ENCODE assay signal across 9 mouse cellular contexts in the genomic region with DNA sequence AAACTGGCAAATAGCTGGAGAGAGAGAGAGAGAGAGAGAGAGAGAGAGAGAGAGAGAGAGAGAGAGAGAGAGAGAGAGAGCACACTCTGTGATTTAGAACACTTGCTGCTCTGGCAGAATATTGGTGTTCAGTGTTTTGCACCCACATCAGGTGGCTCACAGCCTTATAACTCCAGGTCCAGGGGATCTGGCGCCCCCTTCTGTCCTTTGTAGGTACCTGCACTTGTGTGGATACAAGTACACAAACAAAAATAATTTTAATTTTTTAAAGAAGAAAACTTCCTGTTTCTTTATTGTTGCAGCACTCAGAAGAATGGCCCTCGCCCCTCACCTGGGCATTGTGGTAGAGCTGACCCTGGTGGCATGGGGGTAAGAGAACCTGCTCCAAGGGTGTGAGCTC. TPM values are rescaled to one million over a fixed set of nuclear protein-coding genes. Genes with fewer than 3 reads are reported as not detected.
A peak's percentile ranks its signal among the peaks of the same experiment; 100 is the strongest.
DNase-seq lines count a peak whose midpoint lies in the region; ATAC-seq lines count a peak whose summit lies in the region.
"Had no signal": no experiment of that assay in that cellular context is flagged by ENCODE, and none has a peak within 500 bp of the region (broad histone marks: within the 10 kb centered on the region; RNA-seq: fewer than 3 reads in every experiment).

No protein-coding gene starts in this region.

- DNase-seq in gastrocnemius, postnatal 14 days = peak; percentile 23
- DNase-seq in gastrocnemius, postnatal 4 days (ENCODE audit: low spot score in 2 of 2) = no peak
- peak; percentile 84 for DNase-seq in A20 (ENCODE audit: low read depth, low spot score)
- peak; percentile 77 for DNase-seq in NIH3T3 (ENCODE audit: low read depth)
- DNase-seq in embryonic facial prominence, embryonic 14.5 days (ENCODE audit: low spot score) = peak; percentile 22
- DNase-seq in lung, postnatal 36 days = peak; percentile 73
- no peak for DNase-seq in layer of hippocampus, postnatal 25 days (ENCODE audit: extremely low spot score in 1 of 2, low spot score in 1 of 2)

- no peaks in the 10 kb centered on the region for H3K27me3 ChIP-seq in embryonic facial prominence, embryonic 14.5 days (replicated peaks; ENCODE audit: control insufficient read depth, insufficient read depth, low read length)
- H3K27me3 ChIP-seq in neural tube, embryonic 15.5 days (replicated peaks) = no peaks in the 10 kb centered on the region

- H3K9me3 ChIP-seq in embryonic facial prominence, embryonic 14.5 days (ENCODE audit: control insufficient read depth, low read length) = no peaks in the 10 kb centered on the region
- H3K9me3 ChIP-seq in neural tube, embryonic 15.5 days (replicated peaks) = no peaks in the 10 kb centered on the region

- H3K4me2 ChIP-seq in embryonic facial prominence, embryonic 14.5 days (ENCODE audit: low read depth, low read length) = no peak overlapping the region
- no peak overlapping the region for H3K4me2 ChIP-seq in neural tube, embryonic 15.5 days

- no peak overlapping the region for H3K9ac ChIP-seq in embryonic facial prominence, embryonic 14.5 days (ENCODE audit: low read depth, low read length)
- no peak overlapping the region for H3K9ac ChIP-seq in neural tube, embryonic 15.5 days (replicated peaks)

- intact Hi-C loops in gastrocnemius, postnatal 14 days (cut with DNase I; ENCODE audit: low total_unique reads) = loop anchor here (5.0 kb wide), 1 partner anchor 40 kb away; no protein-coding TSS in a partner anchor

- no peaks in the 10 kb centered on the region for H3K36me3 ChIP-seq in embryonic facial prominence, embryonic 14.5 days (ENCODE audit: control insufficient read depth, insufficient read depth, low read length)
- H3K36me3 ChIP-seq in neural tube, embryonic 15.5 days = no peaks in the 10 kb centered on the region

- no peak for ATAC-seq in embryonic facial prominence, embryonic 14.5 days (ENCODE audit: low read depth)
- ATAC-seq in neural tube, embryonic 15.5 days (ENCODE audit: low FRiP score) = no peak

- H3K4me3 ChIP-seq in embryonic facial prominence, embryonic 14.5 days (ENCODE audit: low read depth, low read length) = no peak overlapping the region
- no peak overlapping the region for H3K4me3 ChIP-seq in neural tube, embryonic 15.5 days (replicated peaks)

- 28% methylated on average over 2 of the region's 2 CpGs for whole genome bisulfite sequencing in embryonic facial prominence, embryonic 14.5 days
- WGBS in neural tube, embryonic 15.5 days = 19% methylated on average over 2 of the region's 2 CpGs

- no peak overlapping the region for H3K27ac ChIP-seq in embryonic facial prominence, embryonic 14.5 days (replicated peaks; ENCODE audit: low read depth, low read length)
- H3K27ac ChIP-seq in neural tube, embryonic 15.5 days (replicated peaks) = no peak overlapping the region

- H3K4me1 ChIP-seq in embryonic facial prominence, embryonic 14.5 days (ENCODE audit: control insufficient read depth, insufficient read depth, low read length) = 0 out of 2 replicates have a peak, but pooled peaks cover 2% of the 10 kb centered on the region
- peaks cover 6% of the 10 kb centered on the region; the same call in 1 of the 2 replicates for H3K4me1 ChIP-seq in neural tube, embryonic 15.5 days

RNA-seq across cellular contexts. Expression of a gene that starts 16.5 kb away (rescaled TPM):
- 10 to 100 TPM; 23.9 to 36.8 TPM for total RNA-seq in gastrocnemius, postnatal 14 days (2021)
- 10 to 100 TPM; 42.8 to 45.8 TPM for total RNA-seq in gastrocnemius, postnatal 4 days (2021)
- polyA plus RNA-seq in embryonic facial prominence, embryonic 14.5 days (2014; fragmentation: Nextera tagmentation; extraction: Ambion mirVana) = 65.4 and 65.7 TPM in 2 replicates
- 174 and 212 TPM in 2 replicates for polyA plus RNA-seq in neural tube, embryonic 15.5 days (2015; fragmentation: Nextera tagmentation; extraction: Ambion mirVana)
- 100 to 1,000 TPM; 108 to 126 TPM for total RNA-seq in layer of hippocampus, postnatal 25 days (2021)

RNA-seq across cellular contexts. Expression of a gene that starts 45.4 kb away (rescaled TPM):
- 100 to 1,000 TPM; 443 to 446 TPM for total RNA-seq in gastrocnemius, postnatal 14 days (2021)
- 10 to 100 TPM; 90.6 to 98.1 TPM for total RNA-seq in gastrocnemius, postnatal 4 days (2021)
- polyA plus RNA-seq in embryonic facial prominence, embryonic 14.5 days (2014; fragmentation: Nextera tagmentation; extraction: Ambion mirVana) = 8.5 and 9.4 TPM in 2 replicates
- 21.1 and 24.8 TPM in 2 replicates for polyA plus RNA-seq in neural tube, embryonic 15.5 days (2015; fragmentation: Nextera tagmentation; extraction: Ambion mirVana)
- total RNA-seq in layer of hippocampus, postnatal 25 days (2021) = 100 to 1,000 TPM; 548 to 608 TPM
- total RNA-seq: common myeloid progenitor, adult 5-6 weeks had no signal

RNA-seq across cellular contexts. Expression of a gene that starts 57.1 kb away (rescaled TPM):
- 1 to 10 TPM; 7.6 to 9.6 TPM for total RNA-seq in gastrocnemius, postnatal 14 days (2021)
- 1 to 10 TPM; 3.9 to 4.2 TPM for total RNA-seq in gastrocnemius, postnatal 4 days (2021)
- 4.4 and 4.9 TPM in 2 replicates for polyA plus RNA-seq in embryonic facial prominence, embryonic 14.5 days (2014; fragmentation: Nextera tagmentation; extraction: Ambion mirVana)
- polyA plus RNA-seq in neural tube, embryonic 15.5 days (2015; fragmentation: Nextera tagmentation; extraction: Ambion mirVana) = 0.50 and 4.0 TPM in 2 replicates
- total RNA-seq in layer of hippocampus, postnatal 25 days (2021) = 1 to 10 TPM; 2.3 to 4.2 TPM

Comparison
In these comparisons a context has a peak if more than half of its experiments do, and no peak if none do; other contexts are left out.
1. DNase-seq: peak in gastrocnemius, postnatal 14 days (single experiment), A20 (single experiment), NIH3T3 (single experiment), embryonic facial prominence, embryonic 14.5 days (single experiment) and lung, postnatal 36 days (single experiment); none in gastrocnemius, postnatal 4 days (0 of 2) and layer of hippocampus, postnatal 25 days (0 of 2).
2. RNA of a gene that starts 45.4 kb away (total RNA-seq): 548 to 608 TPM in layer of hippocampus, postnatal 25 days and 443 to 446 TPM in gastrocnemius, postnatal 14 days; 90.6 to 98.1 TPM in gastrocnemius, postnatal 4 days; every median in the first group is over 4 times any median in the second.